Mouse (Mus musculus) lung, postnatal 0 days (tissue): ENCODE results near the gene Urm1. TPM values are rescaled to one million over a fixed set of nuclear protein-coding genes. Genes with fewer than 3 reads are reported as not detected.

Experiments used
- ATAC-seq: fragments of 200-750 bp; cut with Nextera tagmentation; 2 replicates; pipeline ENCODE4 v1.8.0; 2017; ENCODE audit warnings: moderate library complexity
- DNase-seq: peaks from one replicate; pipeline ENCODE4 v3.0.0-alpha.2; 2016; ENCODE audit warnings: low spot score
- H3K27ac ChIP-seq: fragments of 300-500 bp; sonication (generic); 2 replicates; pipeline ENCODE4 v1.5.1; 2014; ENCODE audit warnings: antibody characterized with exemption, mild to moderate bottlenecking, low read length, mixed read lengths
- H3K27me3 ChIP-seq: fragments of 300-500 bp; sonication (generic); replicated peaks from 2 replicates; pipeline ENCODE4 v1.6.1; 2014; ENCODE audit warnings: low read length, mixed read lengths; ENCODE audit not compliant: insufficient read depth
- H3K36me3 ChIP-seq: fragments of 300-500 bp; sonication (generic); 2 replicates; pipeline ENCODE4 v1.6.1; 2014; ENCODE audit warnings: low read length, mixed read lengths; ENCODE audit not compliant: insufficient read depth
- H3K4me1 ChIP-seq: fragments of 300-500 bp; sonication (generic); 2 replicates; pipeline ENCODE4 v1.6.1; 2014; ENCODE audit warnings: antibody characterized with exemption, low read depth, low read length, mixed read lengths; ENCODE audit not compliant: insufficient read depth
- H3K4me2 ChIP-seq: fragments of 300-500 bp; sonication (generic); replicated peaks from 2 replicates; pipeline ENCODE4 v1.6.1; 2014; ENCODE audit warnings: low read depth, mild to moderate bottlenecking, low read length, moderate library complexity, mixed read lengths
- H3K4me3 ChIP-seq: fragments of 300-500 bp; sonication (generic); 2 replicates; pipeline ENCODE4 v1.5.1; 2014; ENCODE audit warnings: low read depth, low read length
- H3K9ac ChIP-seq: fragments of 300-500 bp; sonication (generic); replicated peaks from 2 replicates; pipeline ENCODE4 v1.6.1; 2014; ENCODE audit warnings: low read depth, mild to moderate bottlenecking
- H3K9me3 ChIP-seq: fragments of 300-500 bp; sonication (generic); 2 replicates; pipeline ENCODE4 v1.6.1; 2016; ENCODE audit warnings: low read length, mixed read lengths
- CTCF ChIP-seq: IDR thresholded peaks from 2 replicates; pipeline ENCODE4 v1.5.1; 2016; ENCODE audit warnings: antibody characterized with exemption, mild to moderate bottlenecking
- EP300 ChIP-seq: IDR thresholded peaks from 2 replicates; pipeline ENCODE4 v1.6.1; 2016; ENCODE audit warnings: antibody characterized with exemption, mild to moderate bottlenecking, control low read depth
- WGBS: fragments of 180-500 bp; shearing (Covaris S2); extraction: QIAGEN DNeasy Blood & Tissue Kit; methylation state at CpG from one replicate; pipeline ENCODE4 v1.1.7; 2014; 5-methylcytosine and 5-hydroxymethylcytosine counted together
- polyA plus RNA-seq: library from polyadenylated mRNA; unstranded; fragments of >200 nt; fragmentation: Nextera tagmentation; extraction: Ambion mirVana; gene quantifications from 2 replicates; pipeline ENCODE4 v1.2.1, GENCODE M21; 2015

Urm1 gene
- polyA plus RNA-seq, 1 experiment from 2014 or later: 19.0 TPM

- no peaks in the 10 kb centered on the region for H3K4me1 ChIP-seq
- H3K4me3 ChIP-seq: no peak overlapping the region
- H3K9me3 ChIP-seq: no peaks in the 10 kb centered on the region
- no peak overlapping the region for H3K27ac ChIP-seq
- TF ChIP-seq CTCF (no peak), EP300 (no peak)
- DNase-seq: no peak
- peaks cover 25% of the 10 kb centered on the region; the same call in 1 of the 2 replicates for H3K36me3 ChIP-seq
- ATAC-seq: no peak
- WGBS: 80% methylated on average over 9 of the region's 9 CpGs
- peaks cover 30% of the 10 kb centered on the region for H3K27me3 ChIP-seq
- H3K9ac ChIP-seq: no peak overlapping the region
- H3K4me2 ChIP-seq: no peak overlapping the region
Observed at GRCm38 (mm10) chr2:29843231-29844105, 23.6 kb downstream of the Urm1 start.

- DNase-seq (no peak), ATAC-seq (no peak)
- Histone ChIP-seq H3K4me1 (no peaks in the 10 kb centered on the region), H3K4me3 (no peak overlapping the region), H3K9ac (no peak overlapping the region), H3K27ac (no peak overlapping the region), H3K4me2 (no peak overlapping the region), H3K9me3 (no peaks in the 10 kb centered on the region), H3K36me3 (peaks cover 25% of the 10 kb centered on the region; the same call in 1 of the 2 replicates), H3K27me3 (peaks cover 30% of the 10 kb centered on the region)
- WGBS: 83% methylated on average over 2 of the region's 2 CpGs
- TF ChIP-seq EP300 (no peak), CTCF (no peak)
Observed at GRCm38 (mm10) chr2:29844115-29844514, 24.2 kb downstream of the Urm1 start.

GRCm38 (mm10) chr2:29844661-29845060 is 24.8 kb downstream of the Urm1 start:
- Histone ChIP-seq H3K9me3 (no peaks in the 10 kb centered on the region), H3K27me3 (peaks cover 30% of the 10 kb centered on the region), H3K36me3 (peaks cover 25% of the 10 kb centered on the region; the same call in 1 of the 2 replicates), H3K9ac (no peak overlapping the region), H3K27ac (no peak overlapping the region), H3K4me1 (no peaks in the 10 kb centered on the region), H3K4me2 (no peak overlapping the region), H3K4me3 (no peak overlapping the region)
- ATAC-seq (no peak), DNase-seq (no peak)
- WGBS: 40% methylated on average over 3 of the region's 3 CpGs
- TF ChIP-seq CTCF (no peak), EP300 (no peak)

- no peak for ATAC-seq
- no peak overlapping the region for H3K4me2 ChIP-seq
- no peaks in the 10 kb centered on the region for H3K9me3 ChIP-seq
- H3K36me3 ChIP-seq: peaks cover 25% of the 10 kb centered on the region; the same call in 1 of the 2 replicates
- peaks cover 30% of the 10 kb centered on the region for H3K27me3 ChIP-seq
- TF ChIP-seq EP300: no peak
- no peak for TF ChIP-seq CTCF
- H3K27ac ChIP-seq: no peak overlapping the region
- WGBS: 37% methylated on average over 25 of the region's 25 CpGs
- no peak overlapping the region for H3K4me3 ChIP-seq
- H3K4me1 ChIP-seq: no peaks in the 10 kb centered on the region
- no peak overlapping the region for H3K9ac ChIP-seq
- no peak for DNase-seq
Observed at GRCm38 (mm10) chr2:29845636-29846035, 25.8 kb downstream of the Urm1 start.

GRCm38 (mm10) chr2:29846061-29846853 is 26.4 kb downstream of the Urm1 start:
- Histone ChIP-seq H3K27ac (no peak overlapping the region), H3K4me3 (no peak overlapping the region), H3K27me3 (peaks cover 30% of the 10 kb centered on the region), H3K36me3 (peaks cover 23% of the 10 kb centered on the region; the same call in 1 of the 2 replicates), H3K9ac (no peak overlapping the region), H3K4me1 (no peaks in the 10 kb centered on the region), H3K9me3 (no peaks in the 10 kb centered on the region), H3K4me2 (no peak overlapping the region)
- no peak for TF ChIP-seq CTCF
- no peak for TF ChIP-seq EP300
- no peak for DNase-seq
- no peak for ATAC-seq
- 17% methylated on average over 44 of the region's 47 CpGs for WGBS

GRCm38 (mm10) chr2:29846911-29847310 is 27.0 kb downstream of the Urm1 start:
- H3K9me3 ChIP-seq: no peaks in the 10 kb centered on the region
- no peak overlapping the region for H3K4me2 ChIP-seq
- H3K27ac ChIP-seq: no peak overlapping the region
- H3K27me3 ChIP-seq: peaks cover 30% of the 10 kb centered on the region
- H3K4me3 ChIP-seq: no peak overlapping the region
- no peak for ATAC-seq
- DNase-seq: no peak
- no peak overlapping the region for H3K9ac ChIP-seq
- 61% methylated on average over 3 of the region's 3 CpGs for WGBS
- H3K4me1 ChIP-seq: no peaks in the 10 kb centered on the region
- no peak for TF ChIP-seq EP300
- no peak for TF ChIP-seq CTCF
- peaks cover 20% of the 10 kb centered on the region; the same call in 1 of the 2 replicates for H3K36me3 ChIP-seq
